Mouse (Mus musculus) intestine, embryonic 16.5 days (tissue): ENCODE results near the gene Cdh13. TPM values are rescaled to one million over a fixed set of nuclear protein-coding genes. Genes with fewer than 3 reads are reported as not detected.

Experiments used
- ATAC-seq: fragments of 200-750 bp; cut with Nextera tagmentation; 2 replicates; pipeline ENCODE4 v1.8.0; 2017; ENCODE audit warnings: moderate TSS enrichment, moderate library complexity
- H3K27ac ChIP-seq: fragments of 300-500 bp; sonication (generic); 2 replicates; pipeline ENCODE4 v1.5.1; 2014; ENCODE audit warnings: mild to moderate bottlenecking, low read length
- H3K27me3 ChIP-seq: fragments of 300-500 bp; sonication (generic); replicated peaks from 2 replicates; pipeline ENCODE4 v1.6.1; 2014; ENCODE audit warnings: low read length, control low read depth, mixed read lengths; ENCODE audit not compliant: control insufficient read depth, insufficient read depth
- H3K36me3 ChIP-seq: fragments of 300-500 bp; sonication (generic); 2 replicates; pipeline ENCODE4 v1.6.1; 2014; ENCODE audit warnings: low read length, control low read depth; ENCODE audit not compliant: control insufficient read depth, insufficient read depth
- H3K4me1 ChIP-seq: fragments of 300-500 bp; sonication (generic); 2 replicates; pipeline ENCODE4 v1.6.1; 2014; ENCODE audit warnings: low read length, control low read depth, mixed read lengths; ENCODE audit not compliant: control insufficient read depth, insufficient read depth
- H3K4me2 ChIP-seq: fragments of 300-500 bp; sonication (generic); 2 replicates; pipeline ENCODE4 v1.6.1; 2014; ENCODE audit warnings: low read depth, low read length, control low read depth
- H3K4me3 ChIP-seq: fragments of 300-500 bp; sonication (generic); 2 replicates; pipeline ENCODE4 v1.5.1; 2014; ENCODE audit warnings: mild to moderate bottlenecking, low read length
- H3K9ac ChIP-seq: fragments of 300-500 bp; sonication (generic); 2 replicates; pipeline ENCODE4 v1.6.1; 2014; ENCODE audit warnings: low read depth, low read length
- H3K9me3 ChIP-seq: fragments of 300-500 bp; sonication (generic); 2 replicates; pipeline ENCODE4 v1.6.1; 2016; ENCODE audit warnings: low read length, control low read depth; ENCODE audit not compliant: control insufficient read depth
- WGBS: fragments of 180-500 bp; shearing (Covaris S2); extraction: QIAGEN DNeasy Blood & Tissue Kit; methylation state at CpG from one replicate; pipeline ENCODE4 v1.1.7; 2014; 5-methylcytosine and 5-hydroxymethylcytosine counted together
- polyA plus RNA-seq: library from polyadenylated mRNA; unstranded; fragments of >200 nt; fragmentation: Nextera tagmentation; extraction: Ambion mirVana; gene quantifications from 2 replicates; pipeline ENCODE4 v1.2.1, GENCODE M21; 2015

Cdh13 gene
- polyA plus RNA-seq, 1 experiment from 2014 or later = 6.5 TPM

GRCm38 (mm10) chr8:118587981-118588380, 304.4 kb downstream of the Cdh13 start:
- Histone ChIP-seq H3K9ac (no peak overlapping the region), H3K36me3 (no peaks in the 10 kb centered on the region), H3K4me1 (no peaks in the 10 kb centered on the region), H3K9me3 (no peaks in the 10 kb centered on the region), H3K27ac (no peak overlapping the region), H3K27me3 (no peaks in the 10 kb centered on the region), H3K4me3 (no peak overlapping the region), H3K4me2 (no peak overlapping the region)
- no peak for ATAC-seq
- WGBS = 69% methylated on average over 5 of the region's 5 CpGs

GRCm38 (mm10) chr8:118596816-118597215, 313.3 kb downstream of the Cdh13 start:
- Histone ChIP-seq H3K9me3 (no peaks in the 10 kb centered on the region), H3K27me3 (no peaks in the 10 kb centered on the region), H3K36me3 (no peaks in the 10 kb centered on the region), H3K4me2 (no peak overlapping the region), H3K4me1 (no peaks in the 10 kb centered on the region), H3K27ac (no peak overlapping the region), H3K4me3 (no peak overlapping the region), H3K9ac (no peak overlapping the region)
- no peak for ATAC-seq
- WGBS = 59% methylated on average over 8 of the region's 8 CpGs

- H3K27me3 ChIP-seq = no peaks in the 10 kb centered on the region
- H3K9me3 ChIP-seq = no peaks in the 10 kb centered on the region
- no peak overlapping the region for H3K4me2 ChIP-seq
- H3K4me1 ChIP-seq = no peaks in the 10 kb centered on the region
- no peak overlapping the region for H3K9ac ChIP-seq
- ATAC-seq = no peak
- no peak overlapping the region for H3K4me3 ChIP-seq
- WGBS = 67% methylated on average over 8 of the region's 8 CpGs
- H3K36me3 ChIP-seq = no peaks in the 10 kb centered on the region
- no peak overlapping the region for H3K27ac ChIP-seq
Measured at GRCm38 (mm10) chr8:118601376-118601775, 317.8 kb downstream of the Cdh13 start.

- 69% methylated on average over 8 of the region's 8 CpGs for WGBS
- no peak overlapping the region for H3K27ac ChIP-seq
- no peaks in the 10 kb centered on the region for H3K4me1 ChIP-seq
- no peaks in the 10 kb centered on the region for H3K36me3 ChIP-seq
- no peaks in the 10 kb centered on the region for H3K27me3 ChIP-seq
- no peaks in the 10 kb centered on the region for H3K9me3 ChIP-seq
- no peak overlapping the region for H3K9ac ChIP-seq
- no peak overlapping the region for H3K4me3 ChIP-seq
- ATAC-seq = no peak
- H3K4me2 ChIP-seq = no peak overlapping the region
Measured at GRCm38 (mm10) chr8:118602074-118602473, 318.5 kb downstream of the Cdh13 start.

GRCm38 (mm10) chr8:118611551-118611950, 328.0 kb downstream of the Cdh13 start:
- H3K4me1 ChIP-seq = no peaks in the 10 kb centered on the region
- WGBS = 85% methylated on average over 10 of the region's 10 CpGs
- no peaks in the 10 kb centered on the region for H3K9me3 ChIP-seq

GRCm38 (mm10) chr8:118618195-118618594, 334.7 kb downstream of the Cdh13 start:
- Histone ChIP-seq H3K4me3 (no peak overlapping the region), H3K9me3 (no peaks in the 10 kb centered on the region), H3K4me2 (no peak overlapping the region), H3K4me1 (no peaks in the 10 kb centered on the region), H3K27ac (no peak overlapping the region), H3K9ac (no peak overlapping the region), H3K27me3 (no peaks in the 10 kb centered on the region), H3K36me3 (no peaks in the 10 kb centered on the region)
- no peak for ATAC-seq
- 92% methylated on average over 10 of the region's 10 CpGs for WGBS

More at GRCm38 (mm10) chr8:118611551-118611950, 328.0 kb downstream of the Cdh13 start:
- no peak for ATAC-seq
- Histone ChIP-seq H3K36me3 (no peaks in the 10 kb centered on the region), H3K27me3 (no peaks in the 10 kb centered on the region), H3K4me3 (no peak overlapping the region), H3K4me2 (no peak overlapping the region), H3K27ac (no peak overlapping the region), H3K9ac (no peak overlapping the region)

GRCm38 (mm10) chr8:118626425-118626824, 342.9 kb downstream of the Cdh13 start:
- Histone ChIP-seq H3K4me3 (no peak overlapping the region), H3K4me2 (no peak overlapping the region), H3K9me3 (no peaks in the 10 kb centered on the region), H3K27me3 (no peaks in the 10 kb centered on the region), H3K27ac (no peak overlapping the region), H3K4me1 (no peaks in the 10 kb centered on the region), H3K36me3 (no peaks in the 10 kb centered on the region), H3K9ac (no peak overlapping the region)
- WGBS = 83% methylated on average over 5 of the region's 5 CpGs
- ATAC-seq = no peak

- WGBS = 81% methylated on average over 5 of the region's 5 CpGs
Measured at GRCm38 (mm10) chr8:118627737-118628136, 344.2 kb downstream of the Cdh13 start.

GRCm38 (mm10) chr8:118628702-118629101, 345.2 kb downstream of the Cdh13 start:
- H3K27me3 ChIP-seq = no peaks in the 10 kb centered on the region
- no peak overlapping the region for H3K4me3 ChIP-seq
- no peaks in the 10 kb centered on the region for H3K9me3 ChIP-seq
- no peak for ATAC-seq
- no peak overlapping the region for H3K4me2 ChIP-seq
- no peaks in the 10 kb centered on the region for H3K4me1 ChIP-seq
- WGBS = 53% methylated on average over 8 of the region's 8 CpGs
- no peak overlapping the region for H3K9ac ChIP-seq
- H3K27ac ChIP-seq = no peak overlapping the region
- H3K36me3 ChIP-seq = no peaks in the 10 kb centered on the region

More at GRCm38 (mm10) chr8:118627737-118628136, 344.2 kb downstream of the Cdh13 start:
- H3K36me3 ChIP-seq = no peaks in the 10 kb centered on the region
- no peak overlapping the region for H3K4me2 ChIP-seq
- H3K27ac ChIP-seq = no peak overlapping the region
- H3K4me1 ChIP-seq = no peaks in the 10 kb centered on the region
- no peak overlapping the region for H3K9ac ChIP-seq
- no peak overlapping the region for H3K4me3 ChIP-seq
- H3K9me3 ChIP-seq = no peaks in the 10 kb centered on the region
- no peaks in the 10 kb centered on the region for H3K27me3 ChIP-seq
- ATAC-seq = no peak

GRCm38 (mm10) chr8:118635296-118636060, 351.9 kb downstream of the Cdh13 start:
- no peaks in the 10 kb centered on the region for H3K9me3 ChIP-seq
- H3K4me3 ChIP-seq = no peak overlapping the region
- 76% methylated on average over 22 of the region's 22 CpGs for WGBS
- H3K27ac ChIP-seq = no peak overlapping the region
- H3K36me3 ChIP-seq = no peaks in the 10 kb centered on the region
- no peaks in the 10 kb centered on the region for H3K4me1 ChIP-seq
- H3K4me2 ChIP-seq = no peak overlapping the region
- no peak for ATAC-seq
- no peaks in the 10 kb centered on the region for H3K27me3 ChIP-seq
- no peak overlapping the region for H3K9ac ChIP-seq
